Mouse (Mus musculus) spleen, adult 2 months (tissue): ENCODE results near the gene Ccdc42.

ENCODE experiments used
- CTCF ChIP-seq: fragments of 200-500 bp; IDR thresholded peaks from 2 replicates; pipeline ENCODE4 v1.5.1; 2011; ENCODE audit warnings: mild to moderate bottlenecking, inconsistent platforms; ENCODE audit not compliant: insufficient read depth, insufficient read length, insufficient replicate concordance; ENCODE audit errors: extremely low read depth
- POLR2A ChIP-seq: fragments of 200-500 bp; IDR thresholded peaks from 2 replicates; pipeline ENCODE4 v1.6.1; 2011; ENCODE audit warnings: low read depth, low read length, inconsistent platforms

DNA sequence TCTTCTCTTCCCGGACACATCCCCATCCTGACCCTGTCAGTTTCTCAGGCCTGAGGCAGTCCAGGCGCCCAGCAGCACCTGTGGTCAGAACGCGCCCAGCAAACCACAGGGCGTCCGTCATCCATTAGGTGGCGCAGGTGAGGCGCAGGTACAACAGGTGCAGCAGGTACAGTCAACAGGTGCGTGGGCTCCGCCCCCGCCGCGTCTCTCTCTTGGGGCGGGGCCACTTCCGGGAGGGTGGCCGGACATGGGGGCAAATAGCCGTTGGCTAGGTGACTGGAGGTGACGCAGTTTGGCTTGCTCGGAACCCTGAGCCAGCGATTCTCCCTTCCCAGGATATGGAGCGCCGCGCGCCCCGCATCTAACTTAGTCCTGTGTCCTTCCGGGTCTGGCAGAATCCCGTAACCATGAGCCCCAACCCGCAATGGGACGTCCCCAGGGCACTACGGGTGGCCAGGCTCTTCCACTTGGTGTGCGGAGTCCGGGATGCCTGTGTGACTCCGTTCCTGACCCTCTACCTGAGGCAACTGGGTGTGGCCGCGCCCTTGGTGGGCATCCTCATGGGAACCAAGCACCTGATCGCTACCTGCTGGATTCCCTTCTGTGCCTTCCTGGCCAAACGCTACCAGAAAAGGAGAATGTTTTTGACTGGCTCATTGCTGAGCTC, 30.8 kb upstream of the Ccdc42 start, which contains the start of gene Mfsd6l:
- no peak for TF ChIP-seq CTCF
- TF ChIP-seq POLR2A, result no peak
